Mouse (Mus musculus): ENCODE measurements around the gene Nfib.
A peak's percentile ranks its signal among the peaks of the same experiment; 100 is the strongest.

Gene Nfib

GRCm38 (mm10) chr4:82623835-82624234, 81.7 kb downstream of the Nfib start:
- no peak for DNase-seq

- no peak for DNase-seq
Observed at GRCm38 (mm10) chr4:82623081-82623538, 82.4 kb downstream of the Nfib start.

- peak; percentile 69 to 83 for DNase-seq
Observed at GRCm38 (mm10) chr4:82622321-82622836, 83.2 kb downstream of the Nfib start.

- peak; percentile 60 to 65 for DNase-seq
Observed at GRCm38 (mm10) chr4:82619539-82619941, 86.0 kb downstream of the Nfib start.

- DNase-seq, result no peak
Observed at GRCm38 (mm10) chr4:82619003-82619402, 86.5 kb downstream of the Nfib start.

GRCm38 (mm10) chr4:82617257-82617656, 88.3 kb downstream of the Nfib start:
- no peak for DNase-seq

GRCm38 (mm10) chr4:82615712-82616111, 89.8 kb downstream of the Nfib start:
- no peak for DNase-seq

- DNase-seq, result peak in 1 of 2 experiments; percentile 30
Observed at GRCm38 (mm10) chr4:82614466-82614805, 91.1 kb downstream of the Nfib start.

GRCm38 (mm10) chr4:82613606-82614465, 91.7 kb downstream of the Nfib start:
- peak; percentile 43 to 71 for DNase-seq

- no peak for DNase-seq
Observed at GRCm38 (mm10) chr4:82609676-82610075, 95.9 kb downstream of the Nfib start.

- DNase-seq, result no peak
Observed at GRCm38 (mm10) chr4:82608768-82609610, 96.6 kb downstream of the Nfib start.

GRCm38 (mm10) chr4:82607266-82607665, 98.3 kb downstream of the Nfib start:
- no peak for DNase-seq

- no peak for DNase-seq
Observed at GRCm38 (mm10) chr4:82606351-82606750, 99.2 kb downstream of the Nfib start.

- DNase-seq, result no peak
Observed at GRCm38 (mm10) chr4:82605034-82605784, 100.3 kb downstream of the Nfib start.

GRCm38 (mm10) chr4:82604501-82604900, 101.0 kb downstream of the Nfib start:
- DNase-seq, result no peak

- no peak for DNase-seq
Observed at GRCm38 (mm10) chr4:82600636-82601035, 104.9 kb downstream of the Nfib start.

GRCm38 (mm10) chr4:82598436-82598835, 107.1 kb downstream of the Nfib start:
- DNase-seq, result no peak

- no peak for DNase-seq
Observed at GRCm38 (mm10) chr4:82593681-82594666, 111.6 kb downstream of the Nfib start.

- peak; percentile 87 to 95 for DNase-seq
Observed at GRCm38 (mm10) chr4:82592086-82593030, 113.2 kb downstream of the Nfib start.

- peak; percentile 79 for DNase-seq
Observed at GRCm38 (mm10) chr4:82589345-82589890, 116.1 kb downstream of the Nfib start.
